Mouse (Mus musculus) embryo, embryonic 9.5 days (tissue): ENCODE data around the gene Dnah14.

ENCODE experiments used
- DNase-seq: peaks from one replicate; pipeline ENCODE4 v3.0.0-alpha.2; 2017; ENCODE audit errors: extremely low spot score

Dnah14 gene

GRCm38 (mm10) chr1:181576322-181576721 is at the start of gene Dnah14:
Gene Dnah14, plus strand, starts transcription at chr1:181576559.
- DNase-seq: no peak

GRCm38 (mm10) chr1:181529368-181529767 is 47.0 kb upstream of the Dnah14 start:
- no peak for DNase-seq

GRCm38 (mm10) chr1:181535165-181535873 is 41.0 kb upstream of the Dnah14 start:
- DNase-seq: no peak

- DNase-seq: no peak
Observed at GRCm38 (mm10) chr1:181537627-181538525, 38.5 kb upstream of the Dnah14 start.

DNA sequence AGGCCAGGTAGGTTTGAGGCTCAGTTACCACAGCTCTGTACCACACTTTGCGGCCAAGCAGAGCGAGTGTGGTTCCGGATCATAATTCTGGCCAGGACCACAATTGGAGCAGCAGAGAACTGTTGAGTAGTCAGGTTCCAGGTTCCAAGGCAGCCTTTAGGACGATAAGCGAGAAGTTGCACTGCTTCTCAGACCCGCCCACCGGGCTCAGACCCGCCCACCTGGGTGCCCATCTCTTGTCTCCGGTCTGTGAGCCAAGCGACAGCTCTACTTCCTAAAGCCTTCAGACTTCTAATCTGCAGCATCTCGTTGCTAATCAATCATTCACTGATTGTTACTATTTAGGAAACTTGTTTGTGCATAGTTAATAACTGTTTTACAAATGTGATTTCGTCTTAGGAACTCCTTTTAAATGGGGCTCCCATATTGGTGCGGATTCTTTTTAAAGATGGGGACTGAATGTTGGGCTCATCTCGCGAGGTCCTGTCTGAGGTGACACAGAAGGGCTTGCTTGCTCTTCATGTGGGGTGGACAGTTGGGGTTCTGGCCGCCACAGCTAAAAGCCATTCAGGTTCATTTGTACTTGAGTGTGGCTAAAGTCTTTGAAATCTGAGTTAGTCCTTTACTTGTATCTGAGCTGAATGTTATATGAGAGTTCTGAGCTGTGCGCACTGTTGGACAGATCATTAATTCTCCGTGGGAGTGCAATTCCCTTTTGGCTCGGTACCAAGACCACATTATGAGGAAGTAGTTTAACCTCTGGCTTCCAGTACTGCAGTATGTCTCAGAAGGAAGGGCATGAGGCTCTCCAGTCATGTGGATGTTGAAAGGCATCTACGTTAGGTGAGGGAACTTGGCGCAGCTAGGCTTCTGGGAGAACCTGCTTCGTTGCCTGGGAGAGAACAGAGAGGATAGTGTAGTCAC is 36.3 kb upstream of the Dnah14 start:
- no peak for DNase-seq

DNA sequence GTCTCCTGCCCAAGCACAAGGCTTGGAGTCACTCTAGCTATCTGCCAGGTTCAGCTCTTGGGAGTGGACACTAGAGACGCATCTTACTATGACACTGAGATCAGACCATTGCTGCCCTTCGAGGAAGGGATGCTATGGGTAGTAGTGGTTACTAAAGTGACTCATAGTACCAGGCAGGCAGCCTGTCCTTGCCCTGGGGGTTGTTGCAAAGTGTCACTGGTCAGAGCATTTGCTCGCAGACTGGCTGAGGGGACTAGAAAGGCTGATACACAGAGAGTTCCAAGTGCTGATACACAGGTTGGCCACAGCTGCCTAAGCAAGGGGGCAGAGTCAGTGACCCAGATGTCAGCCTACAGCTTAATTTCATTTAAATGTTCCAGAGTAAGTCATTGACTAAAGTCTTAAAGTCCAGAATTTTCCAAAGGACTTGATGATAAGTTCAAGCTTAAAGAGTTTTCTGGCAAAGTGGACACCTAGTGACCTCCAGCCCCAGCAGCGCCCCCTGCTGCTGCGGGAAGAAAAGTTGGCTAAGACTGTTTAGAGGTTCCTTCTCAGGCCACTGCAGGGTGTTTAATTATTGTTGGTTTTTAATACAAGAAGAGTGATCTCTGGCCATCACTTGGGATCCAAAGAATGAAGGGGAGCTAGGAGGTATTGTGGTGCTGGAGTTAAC is 32.5 kb upstream of the Dnah14 start:
- DNase-seq: no peak

- DNase-seq: peak; percentile 64
Observed at GRCm38 (mm10) chr1:181545044-181545772, 31.2 kb upstream of the Dnah14 start.

DNA sequence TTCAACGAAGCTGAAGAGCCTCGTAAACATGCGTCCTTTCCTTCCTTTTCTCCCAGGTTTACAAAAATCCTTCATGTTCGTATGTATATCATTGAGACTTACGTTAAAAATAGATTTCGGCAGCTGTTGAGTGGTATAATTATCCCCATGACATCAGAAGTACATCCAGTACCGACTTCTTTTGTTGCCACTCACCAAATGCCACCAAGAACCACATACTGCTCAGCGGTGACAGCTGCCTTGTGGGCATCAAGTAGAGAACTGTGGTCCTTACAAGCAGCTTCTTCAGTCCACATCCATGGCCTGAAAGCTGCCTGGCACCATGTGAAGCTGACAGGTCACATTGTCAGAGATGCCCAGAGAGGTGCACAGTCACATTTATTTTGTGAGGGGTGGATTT is 26.4 kb upstream of the Dnah14 start:
- DNase-seq: no peak

GRCm38 (mm10) chr1:181550826-181551225 is 25.5 kb upstream of the Dnah14 start:
- DNase-seq: no peak

DNA sequence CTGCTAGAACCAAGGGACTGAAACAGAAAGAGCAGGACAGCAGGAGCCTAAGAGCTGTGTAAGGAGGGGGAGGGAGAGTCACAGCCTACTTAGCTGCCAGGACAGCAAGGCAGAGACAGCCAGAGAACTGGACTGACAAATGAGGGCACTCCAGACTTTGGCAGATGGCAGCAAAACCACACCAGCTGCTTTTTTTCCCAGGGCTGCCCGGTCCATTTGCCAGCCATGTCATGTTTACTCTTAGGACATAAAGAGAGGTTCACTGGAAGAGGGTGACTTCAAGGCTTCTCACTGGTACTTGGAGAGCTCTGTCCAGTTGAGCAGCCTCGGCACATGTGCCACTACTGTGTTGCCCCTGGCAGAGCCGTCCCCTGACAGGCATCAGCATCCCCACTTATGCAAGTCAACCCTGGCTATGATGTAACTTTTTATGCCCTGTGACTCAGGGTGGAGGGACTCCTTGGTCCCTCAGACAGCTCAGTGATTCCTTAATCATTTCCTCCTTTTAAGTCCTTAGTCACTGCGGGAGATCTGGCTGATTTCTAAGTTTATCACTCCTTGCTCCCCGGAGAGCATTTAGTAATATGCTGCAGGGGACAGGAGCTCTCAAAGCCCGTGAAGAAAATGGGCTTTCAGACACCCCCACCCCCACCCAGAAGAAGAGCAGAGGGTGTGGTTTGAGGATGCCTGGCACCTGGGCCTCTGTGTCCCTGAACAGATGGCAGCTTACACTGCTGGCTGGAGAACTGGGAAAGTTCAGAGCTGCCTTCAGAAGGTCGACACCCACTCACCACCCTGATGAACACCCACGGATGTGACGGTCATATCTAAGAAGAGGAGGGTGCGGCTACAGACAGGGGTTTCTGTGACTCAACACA is 23.6 kb upstream of the Dnah14 start:
- DNase-seq: no peak

DNA sequence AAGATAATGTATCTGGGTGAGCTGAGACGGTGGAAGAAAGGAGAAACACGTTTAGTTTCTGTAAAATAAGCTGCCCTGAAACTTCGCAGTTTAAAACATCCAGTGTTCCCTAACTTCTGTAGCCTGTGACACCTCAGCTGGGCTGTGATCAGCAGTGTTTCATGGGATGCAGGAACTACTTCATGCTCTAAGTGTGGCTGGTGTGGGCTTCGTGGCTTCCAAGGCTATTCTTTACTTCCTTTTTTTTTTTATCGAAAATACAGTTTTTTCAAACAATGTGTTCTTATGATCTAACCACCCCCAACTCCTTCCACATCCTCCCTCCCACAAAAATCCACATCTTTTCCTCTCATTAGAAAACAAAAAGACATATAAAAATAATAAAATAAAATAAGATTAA is 20.9 kb upstream of the Dnah14 start:
- no peak for DNase-seq

- no peak for DNase-seq
Observed at GRCm38 (mm10) chr1:181559655-181560054, 16.7 kb upstream of the Dnah14 start.

- DNase-seq: no peak
Observed at GRCm38 (mm10) chr1:181560325-181560724, 16.0 kb upstream of the Dnah14 start.

- no peak for DNase-seq
Observed at GRCm38 (mm10) chr1:181560896-181561767, 15.2 kb upstream of the Dnah14 start.

DNA sequence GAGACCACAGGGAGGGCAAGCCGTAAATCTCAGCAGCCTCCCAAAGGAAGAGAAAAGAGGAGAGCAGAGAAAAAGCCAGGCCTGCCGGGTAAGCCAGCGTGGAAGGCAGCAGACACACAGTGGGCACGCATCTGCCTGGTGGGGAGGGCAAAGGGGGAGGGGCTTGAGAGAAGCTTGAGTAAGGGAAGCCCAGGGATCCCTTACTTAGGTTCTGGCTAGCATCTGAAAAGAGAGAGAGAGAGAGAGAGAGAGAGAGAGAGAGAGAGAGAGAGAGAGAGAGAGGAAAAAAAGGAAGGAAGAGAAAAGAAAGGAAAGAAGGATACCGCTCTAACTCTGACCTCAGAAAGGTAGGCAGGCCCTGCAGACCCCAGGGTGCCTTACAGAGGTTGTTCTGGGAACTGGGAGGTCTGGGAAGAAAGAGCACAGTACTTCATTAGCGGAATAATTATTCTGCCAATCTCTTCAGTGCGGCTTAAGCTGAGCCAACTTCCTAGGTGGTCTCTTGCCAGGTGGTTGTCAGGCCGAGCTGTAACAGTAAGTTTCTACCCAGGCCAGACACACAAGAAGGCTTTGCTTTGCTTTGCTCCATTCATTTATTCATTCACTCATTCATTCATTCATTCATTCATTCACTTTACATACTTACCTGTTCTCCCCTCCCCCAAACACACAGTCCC is 14.5 kb upstream of the Dnah14 start:
- no peak for DNase-seq

GRCm38 (mm10) chr1:181569447-181569846 is 6.9 kb upstream of the Dnah14 start:
- DNase-seq: no peak

GRCm38 (mm10) chr1:181583152-181583551 is 6.8 kb downstream of the Dnah14 start:
- DNase-seq: no peak

DNA sequence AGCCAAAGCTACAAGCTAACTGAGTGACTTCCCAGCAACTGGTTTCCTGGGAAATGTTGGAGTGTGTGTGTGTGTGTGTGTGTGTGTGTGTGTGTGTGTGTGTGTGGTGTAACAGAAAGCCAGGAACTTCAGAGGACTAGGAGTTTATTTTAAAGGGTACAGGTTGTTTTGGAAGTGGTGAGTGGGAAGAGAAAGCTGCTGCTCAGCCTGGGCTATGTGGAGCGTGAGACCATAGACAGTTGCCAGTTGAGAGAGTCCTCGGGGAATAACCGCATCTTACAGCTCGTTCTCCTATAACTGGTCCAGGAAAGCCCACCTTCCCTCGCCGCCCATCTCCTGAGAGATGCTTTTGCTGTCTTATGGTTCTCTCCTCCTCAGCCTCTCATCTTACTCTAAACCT is 12.8 kb downstream of the Dnah14 start:
- DNase-seq: no peak
